Mouse (Mus musculus) C2C12 (cell line): ENCODE data around the gene Iqcb1. TPM values are rescaled to one million over a fixed set of nuclear protein-coding genes. Genes with fewer than 3 reads are reported as not detected.
"Not testable (repeated sequence)": the region's sequence is repeated elsewhere in the genome, so short reads cannot be mapped to it uniquely, and the experiment has no call there.

Source experiments
- H3K27me3 ChIP-seq: one replicate; pipeline ENCODE4 v1.6.1; 2011; ENCODE audit not compliant: control insufficient read depth, insufficient read depth, insufficient read length
- H3K36me3 ChIP-seq: one replicate; pipeline ENCODE4 v1.6.1; 2011; ENCODE audit not compliant: control insufficient read depth, insufficient read depth
- H3K4me3 ChIP-seq: one replicate; pipeline ENCODE4 v1.5.1; 2011; ENCODE audit warnings: mild to moderate bottlenecking, control low read depth; ENCODE audit not compliant: poor library complexity, insufficient read depth, severe bottlenecking
- H3K79me2 ChIP-seq: one replicate; pipeline ENCODE4 v1.6.1; 2011; ENCODE audit not compliant: control insufficient read depth, insufficient read depth
- H3K79me3 ChIP-seq: one replicate; pipeline ENCODE4 v1.6.1; 2011; ENCODE audit warnings: low read depth, control low read depth
- H3ac ChIP-seq: one replicate; pipeline ENCODE3; 2011; ENCODE audit warnings: low read depth; ENCODE audit not compliant: control insufficient read depth, insufficient read length
- CEBPB ChIP-seq: IDR thresholded peaks from one replicate; pipeline ENCODE4 v1.6.1; 2011; ENCODE audit warnings: low read depth, mild to moderate bottlenecking, control low read depth, moderate library complexity
- CTCF ChIP-seq: IDR thresholded peaks from one replicate; pipeline ENCODE4 v1.5.1; 2011; ENCODE audit not compliant: control insufficient read depth, insufficient read depth, insufficient read length
- FOSL1 ChIP-seq: IDR thresholded peaks from one replicate; pipeline ENCODE4 v1.8.0; 2011; ENCODE audit warnings: mild to moderate bottlenecking, low read length; ENCODE audit not compliant: poor library complexity, insufficient read depth, severe bottlenecking
- MAX ChIP-seq: IDR thresholded peaks from one replicate; pipeline ENCODE4 v1.6.1; 2011; ENCODE audit warnings: mild to moderate bottlenecking, control low read depth
- MYOD1 ChIP-seq: IDR thresholded peaks from one replicate; pipeline ENCODE4 v1.6.1; 2011; ENCODE audit warnings: low read depth; ENCODE audit not compliant: control insufficient read depth, insufficient read length
- MYOG ChIP-seq: IDR thresholded peaks from one replicate; pipeline ENCODE4 v1.6.1; 2011; ENCODE audit not compliant: control insufficient read depth, insufficient read length; ENCODE audit errors: extremely low read depth
- USF1 ChIP-seq: IDR thresholded peaks from one replicate; pipeline ENCODE4 v1.6.1; 2011; ENCODE audit warnings: low read depth, mild to moderate bottlenecking, control low read depth, moderate library complexity
- polyA plus RNA-seq: library from polyadenylated mRNA; unstranded; fragments of >200 nt; fragmentation: generic; extraction: Trizol; gene quantifications from one replicate; pipeline ENCODE4 v1.2.1, GENCODE M21; 2012; ENCODE audit warnings: missing spikeins

The Iqcb1 gene
- polyA plus RNA-seq, 1 experiment: 3.4 TPM

- H3K79me2 ChIP-seq: no peaks in the 10 kb centered on the region
- TF ChIP-seq FOSL1 (no peak), CEBPB (no peak), MAX (no peak), CTCF (no peak), USF1 (no peak), MYOD1 (no peak), MYOG (no peak)
- no peaks in the 10 kb centered on the region for H3K79me3 ChIP-seq
- no peak overlapping the region for H3ac ChIP-seq
- no peaks in the 10 kb centered on the region for H3K27me3 ChIP-seq
- H3K36me3 ChIP-seq: no peaks in the 10 kb centered on the region
- no peak overlapping the region for H3K4me3 ChIP-seq
These were observed 8.2 kb upstream of the Iqcb1 start for GRCm38 (mm10) chr16:36820016-36820415.

GRCm38 (mm10) chr16:36820747-36821146, 7.4 kb upstream of the Iqcb1 start:
- no peaks in the 10 kb centered on the region for H3K79me2 ChIP-seq
- no peaks in the 10 kb centered on the region for H3K27me3 ChIP-seq
- H3K4me3 ChIP-seq: no peak overlapping the region
- TF ChIP-seq MYOD1: peak; percentile 42
- no peak for TF ChIP-seq CTCF
- H3K79me3 ChIP-seq: no peaks in the 10 kb centered on the region
- H3ac ChIP-seq: no peak overlapping the region
- no peaks in the 10 kb centered on the region for H3K36me3 ChIP-seq

DNA sequence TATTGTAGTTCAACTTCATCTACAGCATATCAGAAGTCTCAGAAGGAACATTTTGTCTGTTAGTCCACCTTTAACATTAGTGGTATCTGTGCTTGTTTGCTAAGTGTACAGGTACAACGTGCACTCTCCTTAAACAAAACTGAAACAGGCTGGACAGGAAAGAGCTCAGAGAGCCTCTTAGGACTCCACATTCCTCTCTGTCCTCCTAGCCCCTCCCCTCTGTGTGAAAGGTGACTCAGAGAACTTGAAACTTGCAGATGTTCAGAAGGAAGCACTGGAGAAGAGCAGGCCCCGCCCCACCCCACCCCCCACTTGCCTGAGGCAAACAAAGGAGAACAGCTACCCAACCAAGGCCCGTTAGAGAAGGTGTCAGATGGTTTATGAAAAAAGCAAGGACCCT, 6.7 kb upstream of the Iqcb1 start:
- Histone ChIP-seq H3K79me2 (no peaks in the 10 kb centered on the region), H3ac (no peak overlapping the region), H3K27me3 (no peaks in the 10 kb centered on the region), H3K79me3 (no peaks in the 10 kb centered on the region), H3K36me3 (no peaks in the 10 kb centered on the region), H3K4me3 (no peak overlapping the region)
- no peak for TF ChIP-seq MAX
- no peak for TF ChIP-seq MYOD1
- TF ChIP-seq FOSL1: no peak
- TF ChIP-seq CEBPB: no peak
- TF ChIP-seq USF1: no peak
- TF ChIP-seq MYOG: no peak
- TF ChIP-seq CTCF: no peak

DNA sequence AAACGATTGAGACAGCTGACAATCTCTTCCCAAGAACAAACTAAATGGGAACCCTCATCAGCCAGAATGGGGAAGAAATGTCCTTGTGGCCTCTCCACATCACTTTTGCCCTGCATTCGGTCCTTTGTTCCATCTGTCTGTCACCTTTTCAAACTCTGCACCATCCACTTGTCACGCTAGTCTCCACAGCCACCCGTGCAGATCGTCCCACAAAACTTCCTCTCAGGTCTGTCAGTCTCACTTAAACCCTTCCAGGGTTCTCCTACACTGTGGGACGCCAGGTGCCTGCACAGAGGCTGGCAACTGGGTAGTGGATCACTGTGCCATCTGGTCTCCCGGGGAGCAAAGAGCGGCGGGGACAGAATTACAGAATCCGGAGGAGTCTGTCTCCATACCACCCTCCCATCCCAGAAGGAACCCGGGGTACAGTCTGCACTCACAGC, 553 bp upstream of the Iqcb1 start:
- Histone ChIP-seq H3K4me3 (peak overlapping the region; percentile 59), H3K36me3 (peaks cover 5% of the 10 kb centered on the region), H3K79me3 (no peaks in the 10 kb centered on the region), H3K27me3 (no peaks in the 10 kb centered on the region), H3K79me2 (peaks cover 10% of the 10 kb centered on the region), H3ac (peak overlapping the region; percentile 41)
- no peak for TF ChIP-seq MAX

GRCm38 (mm10) chr16:36828820-36829219, 635 bp downstream of the Iqcb1 start:
- no peaks in the 10 kb centered on the region for H3K27me3 ChIP-seq
- no peak for TF ChIP-seq MYOD1
- no peak for TF ChIP-seq CEBPB
- TF ChIP-seq CTCF: no peak
- no peak for TF ChIP-seq MAX
- TF ChIP-seq MYOG: no peak
- TF ChIP-seq USF1: no peak
- no peak for TF ChIP-seq FOSL1
- H3K79me3 ChIP-seq: no peaks in the 10 kb centered on the region
- H3ac ChIP-seq: peak overlapping the region; percentile 40
- H3K79me2 ChIP-seq: peaks cover 10% of the 10 kb centered on the region
- peak overlapping the region; percentile 59 for H3K4me3 ChIP-seq
- H3K36me3 ChIP-seq: peaks cover 5% of the 10 kb centered on the region

GRCm38 (mm10) chr16:36846894-36847293, 18.7 kb downstream of the Iqcb1 start:
- H3K79me2 ChIP-seq, H3K79me3 ChIP-seq, H3K27me3 ChIP-seq, H3ac ChIP-seq, H3K4me3 ChIP-seq: not testable (repeated sequence)
- H3K36me3 ChIP-seq: peaks cover 58% of the 10 kb centered on the region

- Histone ChIP-seq H3ac (no peak overlapping the region), H3K36me3 (peaks cover 50% of the 10 kb centered on the region), H3K27me3 (no peaks in the 10 kb centered on the region), H3K79me3 (no peaks in the 10 kb centered on the region), H3K4me3 (no peak overlapping the region), H3K79me2 (no peaks in the 10 kb centered on the region)
- TF ChIP-seq CTCF (no peak), FOSL1 (no peak), MAX (no peak), MYOG (no peak), CEBPB (no peak), USF1 (no peak), MYOD1 (no peak)
These were observed 23.0 kb downstream of the Iqcb1 start for GRCm38 (mm10) chr16:36851202-36851601.
